Mouse (Mus musculus): ENCODE results near the gene Olfr535. TPM values are rescaled to one million over a fixed set of nuclear protein-coding genes. Genes with fewer than 3 reads are reported as not detected.

Gene Olfr535
- not detected in 4 replicates for total RNA-seq (2023; ENCODE audit: inconsistent age)

GRCm38 (mm10) chr7:140483916-140484315 lies at the start of gene Olfr535:
TSS of gene Olfr535 (plus strand) at chr7:140484216.

GRCm38 (mm10) chr7:140463070-140463469 lies 20.9 kb upstream of the Olfr535 start, which contains the start of gene Olfr533:
TSS of gene Olfr533 (plus strand) at chr7:140463370.

GRCm38 (mm10) chr7:140507346-140508021 lies 23.5 kb downstream of the Olfr535 start, which contains the start of gene Olfr536:
TSS of gene Olfr536 (minus strand) at chr7:140507396.

Other genes with a start within 250 kb of the Olfr535 start
- not detected in 4 replicates for gene 5830411N06Rik, start 236.9 kb upstream of the Olfr535 start, total RNA-seq (2023; ENCODE audit: inconsistent age)
- not detected in 4 replicates for gene Olfr525, start 163.4 kb upstream of the Olfr535 start, total RNA-seq (2023; ENCODE audit: inconsistent age)
- not detected in 4 replicates for gene Olfr527, start 150.2 kb upstream of the Olfr535 start, total RNA-seq (2023; ENCODE audit: inconsistent age)
- not detected in 4 replicates for gene Olfr60, start 122.5 kb upstream of the Olfr535 start, total RNA-seq (2023; ENCODE audit: inconsistent age)
- not detected in 4 replicates for gene Olfr530, start 107.9 kb upstream of the Olfr535 start, total RNA-seq (2023; ENCODE audit: inconsistent age)
- not detected in 4 replicates for gene Olfr531, start 81.3 kb upstream of the Olfr535 start, total RNA-seq (2023; ENCODE audit: inconsistent age)
- not detected in 4 replicates for gene Olfr532, start 62.6 kb upstream of the Olfr535 start, total RNA-seq (2023; ENCODE audit: inconsistent age)
- not detected in 4 replicates for gene Olfr533, start 20.8 kb upstream of the Olfr535 start, total RNA-seq (2023; ENCODE audit: inconsistent age)
- gene Olfr536, start 23.2 kb downstream of the Olfr535 start, total RNA-seq (2023; ENCODE audit: inconsistent age) = not detected in 4 replicates
- not detected in 4 replicates for gene Olfr538, start 83.7 kb downstream of the Olfr535 start, total RNA-seq (2023; ENCODE audit: inconsistent age)
- not detected in 4 replicates for gene Olfr46, start 117.1 kb downstream of the Olfr535 start, total RNA-seq (2023; ENCODE audit: inconsistent age)
- gene Olfr61, start 144.8 kb downstream of the Olfr535 start, total RNA-seq (2023; ENCODE audit: inconsistent age) = not detected in 4 replicates
- not detected in 4 replicates for gene Olfr53, start 162.2 kb downstream of the Olfr535 start, total RNA-seq (2023; ENCODE audit: inconsistent age)
- not detected in 4 replicates for gene Olfr539, start 175.7 kb downstream of the Olfr535 start, total RNA-seq (2023; ENCODE audit: inconsistent age)
- gene Olfr45, start 197.7 kb downstream of the Olfr535 start, total RNA-seq (2023; ENCODE audit: inconsistent age) = not detected in 4 replicates
- not detected in 4 replicates for gene Olfr541, start 213.1 kb downstream of the Olfr535 start, total RNA-seq (2023; ENCODE audit: inconsistent age)